Mouse (Mus musculus): Measurements from ENCODE around the gene Susd3. TPM values are rescaled to one million over a fixed set of nuclear protein-coding genes. Genes with fewer than 3 reads are reported as not detected.
A peak's percentile ranks its signal among the peaks of the same experiment; 100 is the strongest.

The Susd3 gene
- under 1 TPM in 1 of 2 experiments, not detected in 1; 0.24 TPM for total RNA-seq (2021)
- long read RNA-seq, experiment 1: 0 reads
- long read RNA-seq, experiment 2: 0 reads

GRCm38 (mm10) chr13:49248467-49248862, at the start of gene Susd3:
Gene Susd3 (minus strand): TSS chr13:49248706.
- DNase-seq (ENCODE audit: low spot score): no peak

GRCm38 (mm10) chr13:49296270-49296669, 47.8 kb upstream of the Susd3 start:
- no peak for DNase-seq (ENCODE audit: low spot score)

- DNase-seq (ENCODE audit: low spot score): no peak
These were observed 45.6 kb upstream of the Susd3 start for GRCm38 (mm10) chr13:49294108-49294507.

GRCm38 (mm10) chr13:49291949-49292348, 43.4 kb upstream of the Susd3 start:
- DNase-seq (ENCODE audit: low spot score): no peak

GRCm38 (mm10) chr13:49291398-49291797, 42.9 kb upstream of the Susd3 start:
- no peak for DNase-seq (ENCODE audit: low spot score)

- no peak for DNase-seq (ENCODE audit: low spot score)
These were observed 38.7 kb upstream of the Susd3 start for GRCm38 (mm10) chr13:49287224-49287623.

- DNase-seq (ENCODE audit: low spot score): no peak
These were observed 38.2 kb upstream of the Susd3 start for GRCm38 (mm10) chr13:49286750-49287149.

GRCm38 (mm10) chr13:49283686-49284085, 35.2 kb upstream of the Susd3 start:
- DNase-seq (ENCODE audit: low spot score): no peak

GRCm38 (mm10) chr13:49282168-49282567, 33.7 kb upstream of the Susd3 start:
- peak; percentile 65 for DNase-seq (ENCODE audit: low spot score)

- no peak for DNase-seq (ENCODE audit: low spot score)
These were observed 23.6 kb upstream of the Susd3 start for GRCm38 (mm10) chr13:49271831-49272765.

GRCm38 (mm10) chr13:49270500-49270899, 22.0 kb upstream of the Susd3 start:
- no peak for DNase-seq (ENCODE audit: low spot score)

- DNase-seq (ENCODE audit: low spot score): no peak
These were observed 19.1 kb upstream of the Susd3 start for GRCm38 (mm10) chr13:49267645-49268044.

- no peak for DNase-seq (ENCODE audit: low spot score)
These were observed 11.7 kb upstream of the Susd3 start for GRCm38 (mm10) chr13:49260036-49260722.

- no peak for DNase-seq (ENCODE audit: low spot score)
These were observed 9.4 kb upstream of the Susd3 start for GRCm38 (mm10) chr13:49257819-49258313.

GRCm38 (mm10) chr13:49252746-49253145, 4.2 kb upstream of the Susd3 start:
- no peak for DNase-seq (ENCODE audit: low spot score)

GRCm38 (mm10) chr13:49252113-49252512, 3.6 kb upstream of the Susd3 start:
- no peak for DNase-seq (ENCODE audit: low spot score)

- DNase-seq (ENCODE audit: low spot score): no peak
These were observed 2.4 kb upstream of the Susd3 start for GRCm38 (mm10) chr13:49250716-49251517.

GRCm38 (mm10) chr13:49249634-49250033, 1.1 kb upstream of the Susd3 start:
- no peak for DNase-seq (ENCODE audit: low spot score)

GRCm38 (mm10) chr13:49248923-49249322, 417 bp upstream of the Susd3 start:
- no peak for DNase-seq (ENCODE audit: low spot score)

GRCm38 (mm10) chr13:49247740-49248466, 603 bp downstream of the Susd3 start:
- no peak for DNase-seq (ENCODE audit: low spot score)

All from gastrocnemius, adult 18-20 months (tissue).